Mouse (Mus musculus) heart, embryonic 12.5 days (tissue): ENCODE data around the gene Cyb5r3. TPM values are rescaled to one million over a fixed set of nuclear protein-coding genes. Genes with fewer than 3 reads are reported as not detected.

ENCODE experiments used
- ATAC-seq: fragments of 200-750 bp; cut with Nextera tagmentation; 2 replicates; pipeline ENCODE4 v1.8.0; 2017; ENCODE audit warnings: moderate TSS enrichment, moderate library complexity; ENCODE audit not compliant: insufficient number of reproducible peaks, low FRiP score
- H3K27ac ChIP-seq: fragments of 300-500 bp; sonication (generic); 2 replicates; pipeline ENCODE4 v1.5.1; 2016; ENCODE audit warnings: mild to moderate bottlenecking, moderate library complexity; ENCODE audit not compliant: poor library complexity, severe bottlenecking
- H3K27me3 ChIP-seq: fragments of 300-500 bp; sonication (generic); replicated peaks from 2 replicates; pipeline ENCODE4 v1.6.1; 2016; ENCODE audit warnings: mild to moderate bottlenecking, moderate library complexity
- H3K36me3 ChIP-seq: fragments of 300-500 bp; sonication (generic); 2 replicates; pipeline ENCODE4 v1.6.1; 2016; ENCODE audit warnings: mild to moderate bottlenecking, moderate library complexity
- H3K4me1 ChIP-seq: fragments of 300-500 bp; sonication (generic); replicated peaks from 2 replicates; pipeline ENCODE4 v1.6.1; 2016; ENCODE audit warnings: mild to moderate bottlenecking
- H3K4me2 ChIP-seq: fragments of 300-500 bp; sonication (generic); 2 replicates; pipeline ENCODE4 v1.6.1; 2016; ENCODE audit warnings: mild to moderate bottlenecking, moderate library complexity
- H3K4me3 ChIP-seq: fragments of 300-500 bp; sonication (generic); 2 replicates; pipeline ENCODE4 v1.5.1; 2016; ENCODE audit warnings: mild to moderate bottlenecking
- H3K9ac ChIP-seq: fragments of 300-500 bp; sonication (generic); 2 replicates; pipeline ENCODE4 v1.6.1; 2016; ENCODE audit warnings: mild to moderate bottlenecking, moderate library complexity
- H3K9me3 ChIP-seq: fragments of 300-500 bp; sonication (generic); replicated peaks from 2 replicates; pipeline ENCODE4 v1.6.1; 2016; ENCODE audit warnings: mild to moderate bottlenecking, moderate library complexity
- WGBS: fragments of 180-500 bp; shearing (Covaris S2); methylation state at CpG from one replicate; pipeline ENCODE4 v1.1.7; 2016; 5-methylcytosine and 5-hydroxymethylcytosine counted together
- polyA plus RNA-seq: library from polyadenylated mRNA; unstranded; fragments of >200 nt; fragmentation: Nextera tagmentation; extraction: Ambion mirVana; gene quantifications from 2 replicates; pipeline ENCODE4 v1.2.1, GENCODE M21; 2016

The Cyb5r3 gene
- polyA plus RNA-seq, 1 experiment from 2014 or later, result 136 TPM

- H3K4me3 ChIP-seq, result no peak overlapping the region
- ATAC-seq, result no peak
- H3K4me1 ChIP-seq, result no peaks in the 10 kb centered on the region
- 0 out of 2 replicates have a peak, but pooled peaks cover 4% of the 10 kb centered on the region for H3K9me3 ChIP-seq
- no peak overlapping the region for H3K4me2 ChIP-seq
- H3K27me3 ChIP-seq, result no peaks in the 10 kb centered on the region
- H3K27ac ChIP-seq, result no peak overlapping the region
- 86% methylated on average over 4 of the region's 4 CpGs for WGBS
- H3K9ac ChIP-seq, result no peak overlapping the region
- no peaks in the 10 kb centered on the region for H3K36me3 ChIP-seq
Measured at GRCm38 (mm10) chr15:83193413-83193812, 21.0 kb upstream of the Cyb5r3 start.

- no peak overlapping the region for H3K27ac ChIP-seq
- no peak overlapping the region for H3K4me2 ChIP-seq
- ATAC-seq, result no peak
- H3K9ac ChIP-seq, result no peak overlapping the region
- no peaks in the 10 kb centered on the region for H3K9me3 ChIP-seq
- H3K27me3 ChIP-seq, result 0 out of 2 replicates have a peak, but pooled peaks cover 7% of the 10 kb centered on the region
- no peaks in the 10 kb centered on the region for H3K36me3 ChIP-seq
- H3K4me1 ChIP-seq, result peaks cover 5% of the 10 kb centered on the region; the same call in 1 of the 2 replicates
- WGBS, result 68% methylated on average over 5 of the region's 5 CpGs
- H3K4me3 ChIP-seq, result no peak overlapping the region
Measured at GRCm38 (mm10) chr15:83182351-83182750, 10.0 kb upstream of the Cyb5r3 start.

DNA sequence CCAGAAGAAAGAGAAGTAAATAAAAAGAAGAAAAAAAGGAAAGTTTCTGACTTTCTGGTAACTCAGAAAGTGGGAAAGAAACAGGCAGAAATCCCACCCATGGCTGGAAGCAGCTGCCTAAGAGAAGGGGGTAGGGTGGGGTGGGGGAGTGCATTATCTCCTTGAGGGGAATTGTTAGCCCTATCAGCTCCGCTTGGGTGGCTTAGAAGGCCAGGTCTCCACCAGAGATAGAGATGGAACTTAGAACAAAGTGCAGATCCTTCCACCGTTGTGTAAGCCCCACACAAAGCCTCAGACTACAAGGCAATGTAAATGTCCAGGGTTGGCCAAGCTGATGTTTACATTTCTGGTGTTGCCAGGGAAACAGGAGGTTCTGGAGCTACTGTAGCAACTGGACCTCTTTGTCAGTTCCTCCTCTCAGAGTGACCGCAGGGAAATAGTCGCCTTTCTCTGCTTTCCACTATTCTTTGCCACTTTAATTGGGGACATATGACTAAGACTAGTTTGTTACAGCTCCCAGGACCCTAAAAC lies 9.5 kb upstream of the Cyb5r3 start:
- Histone ChIP-seq H3K4me2 (no peak overlapping the region), H3K4me1 (peaks cover 5% of the 10 kb centered on the region; the same call in 1 of the 2 replicates), H3K36me3 (no peaks in the 10 kb centered on the region), H3K9me3 (no peaks in the 10 kb centered on the region), H3K27ac (no peak overlapping the region), H3K9ac (no peak overlapping the region), H3K27me3 (0 out of 2 replicates have a peak, but pooled peaks cover 7% of the 10 kb centered on the region), H3K4me3 (no peak overlapping the region)
- ATAC-seq, result no peak
- 43% methylated on average over 4 of the region's 4 CpGs for whole genome bisulfite sequencing

DNA sequence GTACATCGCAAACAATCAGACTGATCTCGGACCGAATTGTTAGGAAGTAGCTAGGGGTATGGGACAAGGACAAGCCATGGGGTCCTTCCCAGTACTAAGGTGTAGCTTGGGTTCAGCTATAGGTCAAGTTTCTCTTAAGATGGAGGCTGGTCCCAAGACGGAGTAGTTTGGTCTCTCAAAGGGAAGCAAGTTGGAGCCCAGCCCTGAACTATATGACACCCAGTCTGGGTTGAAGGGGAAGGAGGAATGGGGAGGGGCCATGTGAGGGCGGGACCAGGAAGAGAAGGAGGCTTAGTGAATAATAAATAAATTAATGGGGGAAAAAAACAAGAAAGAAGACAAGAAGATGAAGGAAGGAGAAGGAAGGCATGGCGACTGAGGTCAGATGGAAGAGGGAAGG lies 7.6 kb upstream of the Cyb5r3 start:
- no peaks in the 10 kb centered on the region for H3K36me3 ChIP-seq
- 0 out of 2 replicates have a peak, but pooled peaks cover 7% of the 10 kb centered on the region for H3K27me3 ChIP-seq
- no peak overlapping the region for H3K27ac ChIP-seq
- H3K9ac ChIP-seq, result no peak overlapping the region
- H3K4me2 ChIP-seq, result no peak overlapping the region
- no peak overlapping the region for H3K4me3 ChIP-seq
- peaks cover 5% of the 10 kb centered on the region; the same call in 1 of the 2 replicates for H3K4me1 ChIP-seq
- H3K9me3 ChIP-seq, result no peaks in the 10 kb centered on the region
- 90% methylated on average over 6 of the region's 6 CpGs for WGBS
- ATAC-seq, result no peak

DNA sequence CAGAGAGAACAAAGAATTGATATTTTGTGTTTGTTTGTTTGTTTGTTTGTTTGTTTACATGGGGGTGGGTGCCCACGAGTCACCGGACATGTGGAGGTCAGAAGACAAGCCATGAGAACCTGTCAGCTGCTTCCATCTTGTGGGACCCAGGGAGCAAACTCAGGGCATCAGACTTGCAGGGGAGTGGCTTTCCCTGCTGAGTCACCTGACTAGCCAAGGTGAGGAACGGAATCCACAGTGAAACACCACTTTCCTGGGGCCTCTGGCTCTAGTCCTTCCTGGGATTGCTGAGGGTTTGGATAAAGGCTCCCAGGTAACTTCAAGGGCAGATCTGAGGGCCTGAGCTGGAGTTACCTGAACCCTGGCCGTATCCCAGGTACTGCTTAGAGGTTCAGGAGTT lies 4.3 kb upstream of the Cyb5r3 start:
- Histone ChIP-seq H3K4me2 (no peak overlapping the region), H3K27me3 (no peaks in the 10 kb centered on the region), H3K27ac (no peak overlapping the region), H3K4me1 (peaks cover 7% of the 10 kb centered on the region), H3K36me3 (no peaks in the 10 kb centered on the region), H3K9ac (no peak overlapping the region), H3K4me3 (no peak overlapping the region), H3K9me3 (no peaks in the 10 kb centered on the region)
- WGBS, result 73% methylated on average over 4 of the region's 4 CpGs
- ATAC-seq, result no peak

DNA sequence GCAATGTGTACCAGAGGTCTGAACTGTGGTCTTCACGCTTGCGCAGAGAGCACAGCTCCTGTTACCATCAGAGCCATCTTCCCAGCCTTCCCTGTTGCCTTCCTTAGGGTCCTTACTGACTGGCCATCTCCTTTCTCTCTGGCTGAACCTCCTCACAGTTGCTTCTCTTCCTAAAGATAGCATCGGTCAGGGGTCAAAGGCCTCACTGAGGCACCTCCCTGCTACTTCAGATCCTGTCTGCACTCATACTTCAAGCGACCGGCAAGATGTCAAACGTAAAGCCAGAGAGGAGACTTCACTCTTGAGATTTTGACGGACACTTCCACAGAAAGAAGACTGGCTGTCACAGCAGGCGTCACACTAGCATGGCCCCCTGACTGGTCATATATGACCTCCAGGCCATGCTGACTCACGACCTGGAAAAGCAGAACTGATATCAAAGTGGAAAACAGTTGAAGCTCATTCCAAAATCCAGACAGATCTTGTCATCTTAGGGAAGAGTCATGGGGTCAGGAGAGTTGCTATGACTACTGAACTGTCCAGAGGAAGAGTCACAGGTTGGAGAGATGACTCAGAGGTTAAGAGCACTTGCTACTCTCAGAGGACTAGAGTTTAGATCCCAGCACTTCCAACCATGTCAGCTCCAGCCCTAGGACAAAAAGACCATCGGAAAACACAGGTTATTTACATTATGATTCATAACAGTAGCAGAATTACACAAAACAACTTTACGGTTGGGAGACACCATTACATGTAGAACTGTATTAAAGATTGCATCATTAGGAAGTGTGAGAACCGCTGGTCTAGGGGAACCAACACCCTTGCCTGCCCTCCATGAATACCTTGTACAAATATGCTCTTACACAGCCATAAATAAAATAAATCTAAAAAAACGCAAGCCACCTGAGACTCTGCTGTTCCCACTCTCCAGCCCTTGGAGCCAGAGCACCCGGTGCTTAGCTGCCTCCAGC lies 1.8 kb upstream of the Cyb5r3 start:
- whole genome bisulfite sequencing, result 70% methylated on average over 14 of the region's 14 CpGs
- H3K4me1 ChIP-seq, result peaks cover 30% of the 10 kb centered on the region
- no peak for ATAC-seq
- H3K9me3 ChIP-seq, result no peaks in the 10 kb centered on the region
- H3K4me2 ChIP-seq, result no peak overlapping the region
- no peak overlapping the region for H3K27ac ChIP-seq
- H3K27me3 ChIP-seq, result no peaks in the 10 kb centered on the region
- no peaks in the 10 kb centered on the region for H3K36me3 ChIP-seq
- H3K4me3 ChIP-seq, result no peak overlapping the region
- no peak overlapping the region for H3K9ac ChIP-seq

DNA sequence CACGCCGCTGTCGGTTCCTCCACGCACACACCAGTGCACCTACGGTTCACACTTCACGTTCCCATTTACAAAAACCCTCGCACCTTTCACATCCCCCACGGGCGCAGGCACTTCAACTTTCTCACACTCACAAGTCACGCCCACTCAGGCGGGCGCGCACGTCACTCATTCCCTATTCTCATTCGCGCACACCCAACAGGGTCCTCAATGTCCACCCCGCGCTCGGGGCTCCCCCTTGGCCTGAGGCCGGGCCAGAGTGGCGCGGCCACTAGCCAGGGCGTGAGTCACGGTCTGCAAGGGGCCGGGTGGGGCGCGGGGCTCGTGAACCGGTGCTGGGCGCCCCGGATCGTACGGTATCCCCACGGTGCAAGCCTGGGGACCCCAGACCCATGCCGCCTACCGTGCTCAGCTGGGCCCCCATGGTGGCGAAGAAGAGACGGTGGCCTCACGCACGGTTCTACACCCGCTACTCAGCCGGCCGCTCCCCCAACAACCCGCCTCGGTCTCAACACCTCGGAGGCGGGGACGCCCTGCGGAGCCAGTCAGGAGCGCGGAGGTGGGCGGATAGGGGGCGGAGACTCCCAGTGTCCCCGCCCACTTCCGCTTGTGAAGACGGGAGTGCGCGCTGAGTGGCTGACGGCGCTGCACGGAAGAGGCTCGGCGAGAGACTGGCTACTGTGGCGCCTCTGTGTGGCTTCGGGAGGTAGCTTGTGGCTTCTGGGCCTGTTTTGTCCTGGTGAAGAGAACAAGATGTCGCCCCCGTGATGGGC lies 495 bp downstream of the Cyb5r3 start:
- under 1% methylated on average over 67 of the region's 67 CpGs for WGBS

GRCm38 (mm10) chr15:83170956-83171659 lies 1.3 kb downstream of the Cyb5r3 start:
- Histone ChIP-seq H3K4me1 (peaks cover 46% of the 10 kb centered on the region), H3K9me3 (no peaks in the 10 kb centered on the region), H3K27ac (peak overlapping the region; percentile 77), H3K36me3 (no peaks in the 10 kb centered on the region), H3K9ac (peak overlapping the region; percentile 93), H3K27me3 (no peaks in the 10 kb centered on the region), H3K4me2 (peak overlapping the region; percentile 94), H3K4me3 (peak overlapping the region; percentile 92)
- no peak for ATAC-seq
- WGBS, result 46% methylated on average over 8 of the region's 8 CpGs

More for the DNA sequence above, 495 bp downstream of the Cyb5r3 start:
- H3K9me3 ChIP-seq, result no peaks in the 10 kb centered on the region
- H3K4me2 ChIP-seq, result peak overlapping the region; percentile 94
- H3K27ac ChIP-seq, result peak overlapping the region; percentile 77
- no peaks in the 10 kb centered on the region for H3K27me3 ChIP-seq
- peaks cover 39% of the 10 kb centered on the region for H3K4me1 ChIP-seq
- H3K4me3 ChIP-seq, result peak overlapping the region; percentile 92
- ATAC-seq, result peak; percentile 96
- no peaks in the 10 kb centered on the region for H3K36me3 ChIP-seq
- H3K9ac ChIP-seq, result peak overlapping the region; percentile 93

DNA sequence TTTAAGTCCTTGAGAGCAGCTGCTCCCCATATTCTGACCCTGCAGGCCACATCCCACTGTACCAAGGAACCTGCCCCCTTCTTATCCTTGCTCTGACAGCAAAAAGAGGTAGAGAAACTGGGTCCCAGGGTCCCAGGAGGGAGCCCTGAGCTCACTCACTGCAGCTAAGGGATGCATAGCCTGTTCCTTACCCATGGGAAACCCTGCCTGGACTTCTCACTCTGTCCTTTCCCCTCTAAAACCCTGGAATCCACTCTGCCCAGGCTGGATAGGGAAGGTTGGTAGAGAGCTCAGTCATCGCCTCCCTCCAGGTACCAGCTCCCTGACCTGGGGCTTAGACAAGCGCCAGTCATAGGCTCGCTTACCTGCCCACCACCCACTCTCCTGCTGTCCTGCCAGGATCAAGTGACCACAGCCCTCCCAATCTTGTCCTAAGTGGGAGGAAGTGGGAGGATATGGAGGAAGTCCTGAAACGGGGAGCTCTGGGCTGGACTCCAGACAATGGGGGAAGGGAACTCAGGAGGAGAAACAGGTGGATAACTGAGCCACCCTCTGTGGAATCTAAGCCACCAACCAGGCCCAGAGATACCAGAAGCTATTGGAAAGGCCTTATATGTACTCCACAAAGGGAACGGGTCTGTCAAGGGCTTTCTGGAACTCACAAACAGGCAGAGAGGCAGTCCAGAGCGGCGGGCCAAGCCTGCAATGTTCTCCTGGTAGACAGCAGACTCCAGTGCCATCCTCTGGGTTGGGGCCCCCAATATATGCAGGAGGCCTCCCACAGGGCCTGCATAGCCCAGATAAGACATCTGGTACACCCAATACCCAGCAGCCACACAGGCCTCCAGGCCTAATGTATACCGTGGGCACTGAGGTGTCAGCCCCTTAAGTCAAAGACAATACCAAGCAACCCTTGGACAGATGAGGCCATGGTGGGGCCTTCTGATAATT lies 2.3 kb downstream of the Cyb5r3 start:
- Histone ChIP-seq H3K4me1 (peaks cover 57% of the 10 kb centered on the region), H3K4me3 (peak overlapping the region; percentile 92), H3K9ac (peak overlapping the region; percentile 33), H3K36me3 (no peaks in the 10 kb centered on the region), H3K27ac (peak overlapping the region; percentile 31; the same call in 1 of the 2 replicates), H3K4me2 (peak overlapping the region; percentile 94), H3K9me3 (no peaks in the 10 kb centered on the region), H3K27me3 (no peaks in the 10 kb centered on the region)
- 73% methylated on average over 8 of the region's 8 CpGs for WGBS
- peak; percentile 58 for ATAC-seq
